Mouse (Mus musculus): ENCODE results near the gene Slc48a1.

Gene Slc48a1

GRCm38 (mm10) chr15:97778311-97779098 lies at the start of gene Slc48a1:
TSS of gene Slc48a1 (plus strand) at chr15:97778520.
- no peak for DNase-seq (ENCODE audit: low spot score)

GRCm38 (mm10) chr15:97728804-97729203 lies 49.5 kb upstream of the Slc48a1 start:
- no peak for DNase-seq (ENCODE audit: low spot score)

GRCm38 (mm10) chr15:97730365-97730764 lies 48.0 kb upstream of the Slc48a1 start:
- DNase-seq (ENCODE audit: low spot score) = no peak

GRCm38 (mm10) chr15:97731111-97731510 lies 47.2 kb upstream of the Slc48a1 start, which contains the start of gene Endou:
TSS of gene Endou (minus strand) at chr15:97731339.
- DNase-seq (ENCODE audit: low spot score) = no peak

GRCm38 (mm10) chr15:97731988-97732387 lies 46.3 kb upstream of the Slc48a1 start:
- DNase-seq (ENCODE audit: low spot score) = no peak

DNA sequence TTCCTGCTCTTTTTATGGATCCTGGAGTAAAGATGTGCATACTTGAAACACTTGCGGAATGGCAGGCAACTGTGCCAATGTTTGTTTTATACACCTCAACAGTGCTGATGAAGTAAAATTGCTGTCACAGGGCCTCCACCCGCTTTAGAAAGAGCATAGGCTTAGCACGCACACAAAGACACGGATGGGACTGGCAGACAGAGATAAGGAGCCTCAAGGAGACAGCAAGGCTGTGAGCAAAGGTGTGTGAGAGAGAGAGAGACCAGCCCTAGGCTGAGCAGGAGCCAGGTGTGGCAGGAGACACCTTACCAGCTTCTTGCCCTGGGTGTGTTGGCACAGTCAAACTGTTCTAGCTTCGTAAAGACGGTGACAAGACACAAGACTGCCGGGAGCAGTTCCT lies 39.4 kb upstream of the Slc48a1 start:
- no peak for DNase-seq (ENCODE audit: low spot score)

GRCm38 (mm10) chr15:97740283-97740732 lies 38.0 kb upstream of the Slc48a1 start:
- no peak for DNase-seq (ENCODE audit: low spot score)

- DNase-seq (ENCODE audit: low spot score) = no peak
These were observed 36.7 kb upstream of the Slc48a1 start for GRCm38 (mm10) chr15:97741662-97742061.

GRCm38 (mm10) chr15:97742074-97742473 lies 36.2 kb upstream of the Slc48a1 start:
- no peak for DNase-seq (ENCODE audit: low spot score)

DNA sequence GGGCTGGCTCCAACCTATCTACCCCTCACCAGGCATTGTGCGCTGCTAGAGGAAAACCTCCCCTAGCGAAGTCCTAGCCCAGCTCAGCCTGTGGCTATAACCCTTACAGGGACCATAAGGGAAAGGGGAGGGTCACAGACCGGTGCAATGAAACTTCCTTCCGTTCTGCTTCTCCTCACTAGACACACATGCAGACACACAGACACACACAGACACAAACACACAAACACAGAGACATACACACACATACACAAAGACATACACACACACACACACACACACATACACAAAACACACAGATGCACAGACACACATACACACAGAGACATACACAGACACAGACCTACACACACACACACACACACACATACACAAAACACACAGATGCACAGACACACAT lies 35.7 kb upstream of the Slc48a1 start:
- DNase-seq (ENCODE audit: low spot score) = no peak

- no peak for DNase-seq (ENCODE audit: low spot score)
These were observed 35.1 kb upstream of the Slc48a1 start for GRCm38 (mm10) chr15:97743210-97743609.

DNA sequence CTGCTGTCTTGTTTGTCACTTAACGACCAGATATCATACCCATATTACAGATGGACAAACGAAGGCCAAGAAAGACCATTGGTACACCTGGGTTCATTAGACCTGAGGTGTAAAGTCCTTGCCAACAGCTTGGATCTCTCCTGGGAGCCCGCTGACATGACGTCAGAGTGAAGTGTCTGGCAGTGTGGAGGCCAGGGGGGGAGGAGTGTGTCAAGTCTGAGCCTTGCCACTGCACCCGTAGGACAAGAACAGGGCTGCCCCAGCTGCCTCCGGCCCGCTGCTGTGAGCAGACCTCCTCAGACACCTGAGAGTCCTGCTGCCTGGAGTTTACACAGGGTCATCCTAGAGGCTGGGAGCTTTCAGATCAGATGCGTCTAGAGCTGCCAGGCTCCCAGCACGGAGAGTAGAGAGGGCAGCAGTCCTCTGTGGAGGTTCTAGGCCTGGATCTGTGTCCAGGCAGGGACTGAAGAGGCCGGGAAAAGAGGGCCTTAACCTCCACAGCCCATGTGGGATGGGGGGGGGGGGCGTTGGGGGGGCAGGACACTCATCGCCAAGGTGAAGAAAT lies 34.3 kb upstream of the Slc48a1 start:
- DNase-seq (ENCODE audit: low spot score) = no peak

- no peak for DNase-seq (ENCODE audit: low spot score)
These were observed 33.4 kb upstream of the Slc48a1 start for GRCm38 (mm10) chr15:97744930-97745329.

DNA sequence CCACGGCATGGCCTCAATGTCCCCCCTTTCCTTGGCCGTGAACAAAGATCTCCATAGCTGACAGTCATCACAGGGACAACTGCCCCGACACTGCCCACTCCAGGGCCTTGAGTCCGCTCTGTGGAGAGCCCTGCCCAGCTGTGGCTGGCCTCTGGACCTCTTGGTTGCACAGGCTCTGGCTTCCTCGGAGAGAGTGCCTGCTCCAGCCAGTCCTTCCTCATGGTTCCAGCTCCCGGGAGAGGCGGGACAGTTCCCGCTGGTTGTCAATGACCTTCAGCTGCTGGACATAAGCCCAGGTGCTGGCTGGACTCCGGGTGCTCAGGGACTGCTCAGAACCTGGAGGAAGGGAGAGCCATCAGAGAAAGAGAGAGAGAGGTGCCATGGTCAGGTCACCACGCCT lies 33.0 kb upstream of the Slc48a1 start:
- peak; percentile 67 for DNase-seq (ENCODE audit: low spot score)

DNA sequence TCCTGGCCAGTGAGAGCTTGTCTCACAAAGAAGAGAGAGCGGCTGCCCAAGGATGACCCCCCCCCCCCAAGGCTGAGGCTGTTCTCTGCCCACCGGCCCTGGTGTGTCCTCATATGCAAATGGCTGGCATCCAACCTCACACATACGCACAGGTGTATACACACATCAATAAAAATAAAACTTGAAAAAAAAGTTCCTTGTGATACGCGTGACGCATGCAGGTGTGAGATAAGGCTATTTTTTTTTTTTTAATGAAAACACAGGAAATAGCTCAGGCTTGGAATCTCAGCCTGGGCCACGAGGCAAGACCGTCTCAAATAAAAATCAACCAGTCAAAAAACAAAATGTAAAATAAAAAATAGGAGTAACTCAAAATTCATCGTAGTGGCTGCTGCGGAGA lies 32.0 kb upstream of the Slc48a1 start:
- DNase-seq (ENCODE audit: low spot score) = no peak

GRCm38 (mm10) chr15:97746748-97747147 lies 31.6 kb upstream of the Slc48a1 start:
- DNase-seq (ENCODE audit: low spot score) = no peak

GRCm38 (mm10) chr15:97747486-97747885 lies 30.8 kb upstream of the Slc48a1 start:
- DNase-seq (ENCODE audit: low spot score) = no peak

DNA sequence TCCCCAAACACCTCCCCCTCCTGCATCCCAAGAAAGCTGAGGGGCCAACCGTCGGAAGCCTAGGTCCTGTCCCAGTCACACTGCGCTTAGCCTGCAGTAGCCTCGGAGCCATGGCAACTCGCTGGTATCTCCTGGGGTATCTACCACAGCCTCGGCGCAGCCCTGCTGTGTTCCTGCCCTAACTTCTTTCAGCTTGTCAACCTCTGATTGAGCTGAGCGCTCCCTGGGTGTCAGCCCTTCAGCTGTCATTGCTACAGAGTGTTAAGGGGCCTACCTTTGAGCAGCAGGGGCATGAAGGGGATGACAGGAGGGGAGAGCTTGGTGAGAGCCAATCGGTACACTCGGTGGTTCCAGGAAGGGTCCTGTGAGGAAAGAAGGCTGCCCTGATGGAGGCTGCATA lies 30.0 kb upstream of the Slc48a1 start:
- DNase-seq (ENCODE audit: low spot score) = no peak

DNA sequence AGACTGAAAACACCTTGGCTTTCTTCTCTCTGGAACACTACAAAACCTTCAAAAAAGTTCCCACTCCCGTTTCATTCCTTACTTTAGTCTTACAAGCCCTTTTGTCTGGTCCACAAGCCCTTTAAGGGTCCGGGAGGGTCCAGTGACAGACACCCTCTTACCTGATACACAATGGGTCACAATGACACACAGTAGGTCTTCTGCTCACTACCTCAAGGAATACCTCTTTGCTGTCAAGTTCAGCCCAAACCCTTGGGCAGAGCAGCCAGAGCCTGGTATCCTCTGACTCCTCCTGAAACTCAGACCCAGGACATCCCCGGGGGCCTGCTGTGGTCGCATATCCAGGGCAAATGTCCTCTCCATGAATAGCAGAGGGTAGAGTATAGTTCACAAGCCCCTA lies 29.4 kb upstream of the Slc48a1 start:
- DNase-seq (ENCODE audit: low spot score) = no peak

DNA sequence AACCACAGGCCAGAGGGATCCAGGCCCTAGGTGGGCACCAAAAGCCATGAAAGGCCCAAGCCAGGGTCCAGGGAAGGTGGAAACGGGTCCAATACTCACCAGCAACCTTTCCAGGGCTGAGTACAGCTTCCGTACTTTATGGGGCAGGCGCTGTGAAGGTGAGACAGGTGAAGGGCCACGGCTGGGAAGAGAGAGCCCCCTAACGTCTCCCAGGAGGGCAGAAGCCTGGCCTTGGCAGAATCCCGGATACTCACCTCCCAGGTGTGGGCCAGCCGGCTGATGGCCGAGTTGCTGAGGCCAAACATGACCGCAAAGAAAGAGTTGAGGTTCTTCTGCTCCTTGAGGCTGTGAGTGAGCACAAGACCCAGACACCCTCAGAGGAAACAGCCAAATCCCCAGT lies 28.9 kb upstream of the Slc48a1 start:
- DNase-seq (ENCODE audit: low spot score) = no peak

DNA sequence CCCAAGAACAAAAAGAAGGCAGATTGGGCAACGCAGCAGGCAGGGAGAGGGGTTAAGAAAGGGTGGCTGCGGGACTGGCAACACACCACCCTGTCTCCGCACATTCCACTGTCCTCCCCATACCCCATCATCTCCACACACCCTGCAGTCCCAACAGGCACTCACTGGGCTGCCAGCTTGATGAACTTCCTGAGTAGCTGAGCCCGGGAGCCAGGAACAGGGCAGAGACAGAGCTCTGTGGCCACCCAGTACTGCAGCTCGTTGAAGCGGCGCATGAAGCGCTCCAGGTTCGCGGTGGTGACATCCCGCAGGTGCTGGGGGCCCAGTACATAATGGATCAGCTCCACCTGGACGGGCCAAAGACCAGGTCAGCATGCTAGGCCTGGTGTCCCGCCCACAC lies 28.5 kb upstream of the Slc48a1 start:
- no peak for DNase-seq (ENCODE audit: low spot score)

- peak; percentile 68 for DNase-seq (ENCODE audit: low spot score)
These were observed 27.6 kb upstream of the Slc48a1 start for GRCm38 (mm10) chr15:97750697-97751096.

GRCm38 (mm10) chr15:97751676-97752075 lies 26.6 kb upstream of the Slc48a1 start:
- no peak for DNase-seq (ENCODE audit: low spot score)

DNA sequence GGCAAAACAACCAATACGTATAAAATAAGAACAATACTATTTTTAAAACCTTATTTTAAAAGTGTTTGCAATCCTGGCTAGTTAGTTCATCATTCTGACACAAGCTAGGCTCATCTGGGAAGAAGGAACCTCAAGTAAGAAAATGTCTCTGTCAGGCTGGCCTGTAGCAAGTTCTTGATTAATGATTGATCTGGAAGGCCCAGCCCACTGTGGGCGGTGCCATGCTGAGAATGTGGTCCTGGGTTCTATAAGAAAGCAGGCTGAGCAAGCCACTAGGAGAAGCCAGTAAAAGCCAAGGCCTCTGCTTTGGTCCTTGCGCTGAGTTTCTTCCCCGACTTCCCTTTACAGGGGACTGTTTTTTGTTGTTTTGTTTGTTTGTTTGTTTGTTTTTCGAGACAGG lies 25.8 kb upstream of the Slc48a1 start:
- DNase-seq (ENCODE audit: low spot score) = no peak
